Mouse (Mus musculus): ENCODE results near the gene Mgll. TPM values are rescaled to one million over a fixed set of nuclear protein-coding genes. Genes with fewer than 3 reads are reported as not detected.

Gene Mgll
- total RNA-seq, 2 experiments from 2014 or later = 170 to 184 TPM

- no peak for DNase-seq (ENCODE audit: low spot score in 2 of 2)
Measured at GRCm38 (mm10) chr6:88826965-88827364, 102.8 kb downstream of the Mgll start.

- peak in 1 of 2 experiments; percentile 49 for DNase-seq (ENCODE audit: low spot score in 2 of 2)
Measured at GRCm38 (mm10) chr6:88827395-88828205, 103.4 kb downstream of the Mgll start.

DNA sequence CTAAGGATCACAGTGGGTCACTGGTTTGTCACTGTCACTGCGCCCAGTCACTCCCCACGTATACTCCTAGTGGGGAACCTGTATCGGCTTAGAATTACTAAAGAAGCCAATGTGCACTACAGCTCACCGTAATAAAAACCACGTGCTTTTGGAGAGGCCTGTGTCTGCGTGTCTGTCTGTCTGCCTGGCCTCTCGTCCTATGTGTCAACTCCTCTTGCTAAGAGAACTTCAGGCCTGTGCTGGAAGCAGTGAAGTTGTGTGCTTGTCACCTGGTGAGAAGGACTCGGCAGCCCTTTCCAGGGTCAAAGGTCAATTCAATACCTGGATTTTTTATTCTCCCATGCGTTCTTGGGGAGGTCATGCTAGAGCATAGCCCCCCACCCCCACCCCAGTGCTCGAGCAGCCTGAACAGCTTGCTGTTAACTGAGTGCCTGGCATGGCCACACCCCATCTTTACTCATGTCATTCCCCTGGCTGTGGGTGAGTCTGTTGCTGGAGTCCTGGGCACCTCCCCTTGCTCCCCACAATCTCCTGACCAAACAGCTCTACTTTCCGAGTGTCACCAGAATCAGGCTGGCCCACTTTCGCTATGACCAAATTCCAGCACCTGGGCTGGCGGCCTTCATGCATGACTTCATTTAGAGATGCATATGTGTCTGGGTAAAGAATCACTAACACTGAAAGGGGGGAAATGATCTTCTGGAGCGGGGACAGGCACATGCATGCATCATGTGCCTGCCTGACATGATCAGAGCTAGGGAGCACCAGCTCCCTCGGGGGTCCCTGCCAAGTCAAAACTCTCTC lies 104.2 kb downstream of the Mgll start:
- no peak for DNase-seq (ENCODE audit: low spot score in 2 of 2)

DNA sequence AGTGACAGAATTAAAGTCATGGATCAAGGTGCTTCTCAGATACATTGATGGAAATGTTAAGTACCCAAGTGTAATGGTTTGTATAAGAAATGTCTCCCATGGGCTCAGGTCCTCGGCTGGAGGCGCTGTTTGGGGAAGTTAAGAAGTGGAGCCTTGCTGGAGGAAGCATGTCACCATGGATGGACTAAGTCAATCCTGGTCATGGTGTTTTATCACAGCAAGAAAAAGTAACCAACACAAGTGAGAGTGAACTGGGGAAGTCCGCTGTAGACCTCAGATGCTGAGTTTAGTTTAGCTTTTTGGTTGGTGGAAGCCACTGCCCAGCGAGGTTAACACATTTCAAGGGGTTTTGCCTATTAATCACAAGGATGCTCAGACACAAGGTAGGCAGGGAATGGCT lies 105.4 kb downstream of the Mgll start:
- DNase-seq (ENCODE audit: low spot score in 2 of 2) = no peak

- no peak for DNase-seq (ENCODE audit: low spot score in 2 of 2)
Measured at GRCm38 (mm10) chr6:88830112-88830702, 106.0 kb downstream of the Mgll start.

DNA sequence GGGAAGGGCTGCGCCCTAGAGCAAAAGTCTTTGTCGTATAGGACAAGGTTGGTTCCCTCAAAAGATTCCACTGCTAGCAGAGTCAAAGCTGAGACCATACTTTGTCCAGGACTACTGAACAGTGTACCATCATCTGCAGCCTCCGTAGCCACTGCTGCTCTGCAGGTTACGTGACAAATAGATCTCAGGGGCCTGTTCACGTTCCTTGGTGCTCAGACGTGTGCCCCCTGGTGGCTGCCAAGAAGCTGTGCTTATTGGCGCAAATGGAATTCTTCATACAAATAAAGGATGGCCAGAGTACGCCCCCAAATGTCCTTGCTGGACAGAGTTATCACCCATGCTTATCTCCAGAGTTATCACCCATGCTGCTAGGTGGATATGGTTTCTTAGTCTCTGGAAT lies 107.2 kb downstream of the Mgll start:
- DNase-seq (ENCODE audit: low spot score in 2 of 2) = peak in 1 of 2 experiments; percentile 66

GRCm38 (mm10) chr6:88832663-88833062 lies 108.5 kb downstream of the Mgll start:
- no peak for DNase-seq (ENCODE audit: low spot score in 2 of 2)

- DNase-seq (ENCODE audit: low spot score in 2 of 2) = no peak
Measured at GRCm38 (mm10) chr6:88833340-88834140, 109.3 kb downstream of the Mgll start.

GRCm38 (mm10) chr6:88835047-88835446 lies 110.8 kb downstream of the Mgll start:
- no peak for DNase-seq (ENCODE audit: low spot score in 2 of 2)

DNA sequence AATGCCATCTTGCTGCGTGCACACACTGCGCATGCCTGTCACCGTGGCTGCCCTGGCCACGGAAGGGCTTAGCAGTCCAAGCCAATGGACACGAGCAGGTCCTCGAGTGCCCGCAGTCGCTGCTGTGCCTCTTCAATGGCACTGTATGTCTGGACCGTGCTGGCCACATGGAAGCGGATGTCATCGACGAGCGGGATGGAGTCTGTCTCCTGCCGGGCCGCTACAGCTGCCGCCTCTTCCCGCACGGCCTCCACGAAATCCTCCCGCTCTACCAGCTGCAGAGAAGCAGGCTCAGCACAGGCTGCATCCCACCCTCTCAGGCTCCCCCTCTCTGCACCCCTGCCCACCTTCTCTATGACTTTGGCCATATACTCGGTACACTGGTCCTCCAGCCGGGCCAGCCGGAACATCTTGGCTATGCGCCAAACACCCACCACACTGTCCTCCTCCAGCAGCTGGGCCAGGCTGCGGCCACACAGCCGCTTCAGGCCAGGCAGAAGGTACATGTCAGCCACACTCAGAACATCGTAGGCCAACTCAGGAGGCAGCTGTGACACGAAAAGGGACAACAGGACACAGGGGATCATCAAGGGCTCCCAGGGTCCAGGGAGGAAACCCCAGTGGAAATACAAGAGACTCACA lies 112.1 kb downstream of the Mgll start:
- no peak for DNase-seq (ENCODE audit: low spot score in 2 of 2)

GRCm38 (mm10) chr6:88837999-88838398 lies 113.8 kb downstream of the Mgll start:
- DNase-seq (ENCODE audit: low spot score in 2 of 2) = no peak

DNA sequence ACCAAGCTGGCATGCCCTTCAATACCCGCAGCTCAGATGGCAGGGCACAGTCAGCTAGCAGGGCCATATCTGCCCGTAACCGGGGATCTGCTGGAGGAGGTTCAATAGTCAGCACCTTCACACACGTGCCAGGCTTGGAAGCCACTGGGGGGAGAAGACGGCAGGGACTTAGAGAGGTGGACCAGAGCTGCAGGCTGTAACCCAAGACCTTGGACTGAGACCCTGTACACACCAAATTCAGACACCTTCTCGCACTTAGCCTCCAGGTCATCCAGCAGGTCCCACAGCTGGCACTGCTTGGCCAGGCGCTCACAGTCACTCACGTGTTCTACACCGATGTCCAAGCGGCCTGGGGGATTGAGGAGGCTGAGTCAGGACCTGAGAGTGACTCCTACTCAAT lies 114.4 kb downstream of the Mgll start:
- no peak for DNase-seq (ENCODE audit: low spot score in 2 of 2)

GRCm38 (mm10) chr6:88839135-88839970 lies 115.1 kb downstream of the Mgll start:
- DNase-seq (ENCODE audit: low spot score in 2 of 2) = no peak

DNA sequence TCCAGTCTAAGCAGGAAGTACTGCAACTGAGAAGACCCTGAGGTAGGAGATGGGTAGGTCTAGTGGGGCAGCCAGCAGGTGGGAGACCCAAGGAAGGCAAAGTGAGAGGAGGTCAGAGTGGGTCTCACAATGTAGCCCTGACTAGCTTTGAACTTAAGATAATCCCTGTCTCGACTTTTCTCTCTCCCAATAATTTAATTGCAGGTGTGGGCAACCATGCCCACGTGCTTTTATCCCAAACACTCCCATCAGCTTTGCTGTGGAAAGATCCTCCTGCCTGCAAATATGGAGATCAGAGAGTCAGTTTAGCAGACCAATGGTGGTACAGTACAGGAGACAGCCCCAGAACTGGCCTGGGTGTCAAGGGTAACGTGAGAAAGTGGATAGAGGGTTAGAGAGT lies 116.0 kb downstream of the Mgll start:
- DNase-seq (ENCODE audit: low spot score in 2 of 2) = no peak

- no peak for DNase-seq (ENCODE audit: low spot score in 2 of 2)
Measured at GRCm38 (mm10) chr6:88840791-88841513, 116.7 kb downstream of the Mgll start.

GRCm38 (mm10) chr6:88841514-88841780 lies 117.2 kb downstream of the Mgll start:
- DNase-seq (ENCODE audit: low spot score in 2 of 2) = no peak

- DNase-seq (ENCODE audit: low spot score in 2 of 2) = peak; percentile 99
Measured at GRCm38 (mm10) chr6:88841781-88842689, 117.8 kb downstream of the Mgll start, which contains the start of gene Abtb1. Gene Abtb1, minus strand, starts transcription at chr6:88841984.

- DNase-seq (ENCODE audit: low spot score in 2 of 2) = peak; percentile 39 to 54
Measured at GRCm38 (mm10) chr6:88842731-88843151, 118.5 kb downstream of the Mgll start.

All from layer of hippocampus, adult 18-20 months (tissue).